Mouse (Mus musculus): ENCODE results near the gene Pid1. TPM values are rescaled to one million over a fixed set of nuclear protein-coding genes. Genes with fewer than 3 reads are reported as not detected.
A peak's percentile ranks its signal among the peaks of the same experiment; 100 is the strongest.

The Pid1 gene
- polyA plus RNA-seq, 1 experiment from 2014 or later, result 38.9 TPM

GRCm38 (mm10) chr1:84249772-84250338 is 114.1 kb downstream of the Pid1 start:
- H3K4me1 ChIP-seq (ENCODE audit: insufficient read depth), result peaks cover 6% of the 10 kb centered on the region; the same call in 1 of the 2 replicates
- no peaks in the 10 kb centered on the region for H3K9me3 ChIP-seq (ENCODE audit: low read length)
- DNase-seq (no peak), ATAC-seq (no peak)
- H3K4me2 ChIP-seq (ENCODE audit: low read depth, low read length), result no peak overlapping the region
- no peaks in the 10 kb centered on the region for H3K27me3 ChIP-seq (ENCODE audit: insufficient read depth, low read length)
- no peak overlapping the region for H3K4me3 ChIP-seq (ENCODE audit: low read depth, low read length)
- no peak overlapping the region for H3K27ac ChIP-seq (ENCODE audit: low read depth)
- no peak for TF ChIP-seq EP300 (IDR thresholded peaks at IDR 0.05; ENCODE audit: low read depth)
- TF ChIP-seq CTCF (IDR thresholded peaks at IDR 0.05; ENCODE audit: low read depth), result no peak
- no peaks in the 10 kb centered on the region for H3K36me3 ChIP-seq (replicated peaks; ENCODE audit: insufficient read depth, low read length)
- no peak overlapping the region for H3K9ac ChIP-seq (replicated peaks)
- WGBS (ENCODE audit: insufficient replicate concordance), result 82% methylated on average over 6 of the region's 6 CpGs

DNA sequence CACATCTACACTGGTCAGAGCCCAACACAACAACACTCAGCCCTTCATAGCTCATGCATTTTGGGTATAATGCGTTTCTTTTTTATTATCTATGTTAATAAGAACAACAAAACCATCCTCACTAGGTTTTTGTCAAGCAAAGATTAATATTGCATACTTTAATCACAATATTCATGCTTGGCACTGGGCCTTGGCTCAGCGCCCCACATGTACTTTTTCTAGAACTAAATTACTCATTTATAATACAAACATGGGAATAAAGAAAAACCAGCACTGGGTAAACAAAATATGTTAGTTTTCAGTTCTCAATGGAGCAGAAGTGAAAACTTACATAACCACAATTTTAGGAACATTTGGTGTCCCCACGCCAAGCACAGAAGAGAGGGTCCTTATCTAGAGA is 116.9 kb downstream of the Pid1 start:
- Histone ChIP-seq H3K36me3 (replicated peaks; ENCODE audit: insufficient read depth, low read length) (no peaks in the 10 kb centered on the region), H3K4me1 (ENCODE audit: insufficient read depth) (peaks cover 2% of the 10 kb centered on the region; the same call in 1 of the 2 replicates), H3K27me3 (ENCODE audit: insufficient read depth, low read length) (no peaks in the 10 kb centered on the region), H3K9ac (replicated peaks) (no peak overlapping the region), H3K4me2 (ENCODE audit: low read depth, low read length) (no peak overlapping the region), H3K9me3 (ENCODE audit: low read length) (no peaks in the 10 kb centered on the region), H3K4me3 (ENCODE audit: low read depth, low read length) (no peak overlapping the region), H3K27ac (ENCODE audit: low read depth) (no peak overlapping the region)
- no peak for TF ChIP-seq EP300 (IDR thresholded peaks at IDR 0.05; ENCODE audit: low read depth)
- no peak for TF ChIP-seq CTCF (IDR thresholded peaks at IDR 0.05; ENCODE audit: low read depth)
- no peak for ATAC-seq
- WGBS (ENCODE audit: insufficient replicate concordance), result 74% methylated on average over 3 of the region's 3 CpGs
- DNase-seq, result no peak

DNA sequence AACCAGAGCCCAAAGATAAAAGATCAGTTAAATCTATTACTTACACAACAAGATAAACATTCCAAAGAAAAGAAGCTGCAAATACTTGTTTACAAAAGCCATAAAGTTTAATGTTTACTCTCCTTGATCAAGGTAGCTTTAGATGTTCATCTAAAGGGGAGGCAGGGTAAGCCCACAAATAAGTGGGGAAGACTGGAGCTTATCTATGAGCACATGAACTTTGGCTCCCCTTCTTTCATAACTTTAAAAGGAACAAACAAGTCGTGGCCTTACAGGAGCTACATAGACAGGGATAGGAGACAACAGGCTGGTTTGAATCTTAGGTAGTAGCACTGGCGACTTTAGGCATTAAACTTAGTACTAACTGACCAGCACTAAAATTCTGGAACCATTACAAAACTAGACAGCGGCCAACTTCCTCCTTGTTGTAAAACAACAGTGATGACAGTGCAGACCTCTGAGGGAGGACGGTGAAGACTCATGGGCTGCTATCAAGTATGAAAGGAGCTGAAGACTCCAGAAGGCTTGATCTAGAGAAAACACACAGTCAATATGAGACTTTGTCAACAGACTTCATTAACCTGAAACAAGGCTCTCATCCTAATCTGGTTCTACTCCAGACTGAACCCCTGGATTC is 122.7 kb downstream of the Pid1 start:
- H3K27ac ChIP-seq (ENCODE audit: low read depth), result peak overlapping the region; percentile 75

GRCm38 (mm10) chr1:84240203-84240602 is 123.8 kb downstream of the Pid1 start:
- H3K9ac ChIP-seq (replicated peaks), result no peak overlapping the region
- H3K36me3 ChIP-seq (replicated peaks; ENCODE audit: insufficient read depth, low read length), result no peaks in the 10 kb centered on the region
- 76% methylated on average over 2 of the region's 2 CpGs for WGBS (ENCODE audit: insufficient replicate concordance)
- ATAC-seq (no peak), DNase-seq (no peak)
- H3K4me2 ChIP-seq (ENCODE audit: low read depth, low read length), result no peak overlapping the region
- peaks cover 18% of the 10 kb centered on the region for H3K4me1 ChIP-seq (ENCODE audit: insufficient read depth)
- H3K9me3 ChIP-seq (ENCODE audit: low read length), result no peaks in the 10 kb centered on the region
- TF ChIP-seq CTCF (IDR thresholded peaks at IDR 0.05; ENCODE audit: low read depth) (no peak), EP300 (IDR thresholded peaks at IDR 0.05; ENCODE audit: low read depth) (no peak)
- H3K27me3 ChIP-seq (ENCODE audit: insufficient read depth, low read length), result no peaks in the 10 kb centered on the region
- no peak overlapping the region for H3K27ac ChIP-seq (ENCODE audit: low read depth)
- no peak overlapping the region for H3K4me3 ChIP-seq (ENCODE audit: low read depth, low read length)

More for the DNA sequence above, 122.7 kb downstream of the Pid1 start:
- peaks cover 18% of the 10 kb centered on the region for H3K4me1 ChIP-seq (ENCODE audit: insufficient read depth)
- 31% methylated on average over 4 of the region's 4 CpGs for WGBS (ENCODE audit: insufficient replicate concordance)
- 0 out of 2 replicates have a peak overlapping the region, but pooled peaks have one; percentile 13 for H3K4me2 ChIP-seq (ENCODE audit: low read depth, low read length)
- peak; percentile 74 for ATAC-seq
- no peak for TF ChIP-seq EP300 (IDR thresholded peaks at IDR 0.05; ENCODE audit: low read depth)
- no peak overlapping the region for H3K4me3 ChIP-seq (ENCODE audit: low read depth, low read length)
- no peaks in the 10 kb centered on the region for H3K9me3 ChIP-seq (ENCODE audit: low read length)
- DNase-seq, result no peak
- no peak overlapping the region for H3K9ac ChIP-seq (replicated peaks)
- H3K27me3 ChIP-seq (ENCODE audit: insufficient read depth, low read length), result no peaks in the 10 kb centered on the region
- no peaks in the 10 kb centered on the region for H3K36me3 ChIP-seq (replicated peaks; ENCODE audit: insufficient read depth, low read length)

GRCm38 (mm10) chr1:84230431-84230830 is 133.5 kb downstream of the Pid1 start:
- no peak for ATAC-seq
- H3K4me1 ChIP-seq (ENCODE audit: insufficient read depth), result no peaks in the 10 kb centered on the region
- 73% methylated on average over 2 of the region's 2 CpGs for WGBS (ENCODE audit: insufficient replicate concordance)
- H3K4me3 ChIP-seq (ENCODE audit: low read depth, low read length), result no peak overlapping the region
- no peak for DNase-seq
- H3K9me3 ChIP-seq (ENCODE audit: low read length), result no peaks in the 10 kb centered on the region
- H3K4me2 ChIP-seq (ENCODE audit: low read depth, low read length), result no peak overlapping the region
- H3K9ac ChIP-seq (replicated peaks), result no peak overlapping the region
- TF ChIP-seq CTCF (IDR thresholded peaks at IDR 0.05; ENCODE audit: low read depth) (no peak), EP300 (IDR thresholded peaks at IDR 0.05; ENCODE audit: low read depth) (no peak)
- no peaks in the 10 kb centered on the region for H3K27me3 ChIP-seq (ENCODE audit: insufficient read depth, low read length)
- no peaks in the 10 kb centered on the region for H3K36me3 ChIP-seq (replicated peaks; ENCODE audit: insufficient read depth, low read length)
- H3K27ac ChIP-seq (ENCODE audit: low read depth), result no peak overlapping the region

DNA sequence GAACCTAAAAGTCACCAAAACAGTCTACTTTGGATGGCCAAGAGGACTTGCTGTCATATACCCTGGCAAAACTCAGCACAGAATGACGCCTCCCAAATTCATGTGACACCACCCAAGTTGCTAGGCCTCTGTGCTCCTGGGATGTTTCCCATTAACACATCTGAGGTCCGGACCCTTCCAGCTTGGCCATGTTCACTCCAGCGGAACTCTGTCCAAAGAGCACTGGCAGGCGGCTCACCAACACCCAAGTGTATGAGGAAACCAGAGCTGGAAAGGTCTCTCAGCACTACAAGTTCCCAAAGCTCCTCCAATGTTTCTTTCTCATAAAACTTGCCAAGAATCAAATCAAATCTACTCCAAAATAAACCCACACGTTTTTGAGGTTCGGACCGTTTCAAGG is 138.4 kb downstream of the Pid1 start:
- DNase-seq, result no peak
- no peaks in the 10 kb centered on the region for H3K36me3 ChIP-seq (replicated peaks; ENCODE audit: insufficient read depth, low read length)
- H3K27ac ChIP-seq (ENCODE audit: low read depth), result no peak overlapping the region
- H3K4me3 ChIP-seq (ENCODE audit: low read depth, low read length), result no peak overlapping the region
- no peaks in the 10 kb centered on the region for H3K9me3 ChIP-seq (ENCODE audit: low read length)
- no peak overlapping the region for H3K9ac ChIP-seq (replicated peaks)
- TF ChIP-seq EP300 (IDR thresholded peaks at IDR 0.05; ENCODE audit: low read depth), result no peak
- 83% methylated on average over 7 of the region's 7 CpGs for WGBS (ENCODE audit: insufficient replicate concordance)
- no peaks in the 10 kb centered on the region for H3K27me3 ChIP-seq (ENCODE audit: insufficient read depth, low read length)
- no peak overlapping the region for H3K4me2 ChIP-seq (ENCODE audit: low read depth, low read length)
- no peak for ATAC-seq
- H3K4me1 ChIP-seq (ENCODE audit: insufficient read depth), result no peaks in the 10 kb centered on the region

Data from liver, postnatal 0 days (tissue).